Mouse (Mus musculus) retina, postnatal 7 days (tissue): Measurements from ENCODE around the gene Ppp1r37.
"Not testable (repeated sequence)": the region's sequence is repeated elsewhere in the genome, so short reads cannot be mapped to it uniquely, and the experiment has no call there.

ENCODE experiments used
- DNase-seq: peaks from one replicate; pipeline ENCODE4 v3.0.0-alpha.2; 2012; ENCODE audit warnings: low read depth, low spot score

The Ppp1r37 gene

DNA sequence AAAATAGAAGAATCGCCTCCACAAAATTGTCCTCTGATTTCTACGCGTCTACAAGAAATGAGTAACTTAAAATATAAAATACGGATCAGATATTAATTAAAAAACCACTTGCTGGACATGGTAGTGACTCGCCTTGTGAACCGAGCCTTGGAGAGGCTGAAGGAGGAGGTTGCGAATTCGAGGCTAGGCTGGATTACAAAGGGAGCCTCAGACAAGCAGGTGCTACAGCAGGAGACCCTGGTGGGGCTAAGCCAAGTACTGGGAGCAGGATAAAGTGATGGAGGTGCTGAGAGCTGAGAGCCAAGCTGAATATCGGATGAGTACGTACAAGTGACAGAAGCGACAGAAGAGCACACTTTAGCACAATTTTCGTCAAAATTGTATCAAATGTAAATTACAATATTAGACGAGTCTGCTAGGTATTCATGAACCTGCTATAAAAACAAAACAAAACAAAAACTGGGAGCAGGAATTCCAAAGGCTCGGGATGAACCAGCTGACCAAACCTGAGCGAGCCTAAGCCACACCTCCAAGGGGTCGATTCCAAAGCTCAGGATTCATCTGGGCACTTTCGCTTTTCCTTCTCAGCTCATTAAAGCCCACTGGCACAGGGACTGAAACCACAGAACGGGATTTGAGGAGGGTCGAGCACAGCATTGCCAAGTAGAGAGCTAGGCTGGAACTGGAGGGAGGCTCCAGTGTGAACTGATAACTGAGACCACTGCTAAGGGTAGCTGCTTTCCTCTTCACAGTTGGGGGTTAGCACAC, at the start of gene Ppp1r37:
Gene Ppp1r37, minus strand, starts transcription at position 434 of the 768 bp plus-strand sequence.
- DNase-seq: peak; percentile 41

- no peak for DNase-seq
Observed at GRCm38 (mm10) chr7:19610969-19611368, 48.1 kb upstream of the Ppp1r37 start.

GRCm38 (mm10) chr7:19609641-19610332, 46.9 kb upstream of the Ppp1r37 start:
- no peak for DNase-seq

DNA sequence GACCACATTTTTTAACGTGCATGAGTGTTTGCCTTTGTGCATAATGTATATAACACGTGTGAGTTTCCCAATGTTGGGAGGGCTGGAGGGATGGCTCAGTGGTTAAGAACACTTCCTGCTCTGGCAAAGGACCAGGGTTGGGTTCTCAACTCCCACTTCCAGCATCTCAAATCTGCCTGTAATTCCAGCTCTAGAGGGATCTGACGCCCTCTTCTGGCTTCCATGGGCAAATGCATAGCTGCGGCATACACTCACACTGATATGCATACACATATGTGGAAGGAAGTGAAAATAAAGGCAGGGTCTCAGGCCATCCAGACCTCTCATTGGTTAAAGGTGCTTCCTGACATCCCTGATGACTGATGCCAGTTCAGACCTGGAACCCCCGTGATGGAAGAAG, 44.4 kb upstream of the Ppp1r37 start:
- DNase-seq: no peak

DNA sequence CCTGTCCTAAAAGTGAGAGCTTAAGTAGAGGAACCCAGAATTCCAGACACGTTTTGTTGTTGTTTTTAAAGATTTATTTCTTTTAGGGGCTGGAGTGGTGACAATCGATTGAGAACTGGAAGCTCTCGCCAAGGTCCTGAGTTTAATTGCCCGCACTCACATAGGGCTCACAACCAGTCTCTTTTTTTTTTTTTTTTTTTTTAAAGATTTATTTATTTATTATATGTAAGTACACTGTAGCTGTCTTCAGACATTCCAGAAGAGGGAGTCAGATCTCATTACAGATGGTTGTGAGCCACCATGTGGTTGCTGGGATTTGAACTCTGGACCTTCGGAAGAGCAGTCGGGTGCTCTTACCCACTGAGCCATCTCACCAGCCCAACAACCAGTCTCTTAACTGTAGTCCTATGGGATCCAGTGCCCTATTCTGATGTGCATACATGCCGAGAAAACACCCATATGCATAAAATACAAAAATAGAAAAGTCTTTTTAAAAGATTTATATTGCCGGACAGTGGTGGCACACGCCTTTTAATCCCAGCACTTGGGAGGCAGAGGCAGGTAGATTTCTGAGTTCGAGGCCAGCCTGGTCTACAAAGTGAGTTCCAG, 41.8 kb upstream of the Ppp1r37 start:
- DNase-seq: not testable (repeated sequence)

DNA sequence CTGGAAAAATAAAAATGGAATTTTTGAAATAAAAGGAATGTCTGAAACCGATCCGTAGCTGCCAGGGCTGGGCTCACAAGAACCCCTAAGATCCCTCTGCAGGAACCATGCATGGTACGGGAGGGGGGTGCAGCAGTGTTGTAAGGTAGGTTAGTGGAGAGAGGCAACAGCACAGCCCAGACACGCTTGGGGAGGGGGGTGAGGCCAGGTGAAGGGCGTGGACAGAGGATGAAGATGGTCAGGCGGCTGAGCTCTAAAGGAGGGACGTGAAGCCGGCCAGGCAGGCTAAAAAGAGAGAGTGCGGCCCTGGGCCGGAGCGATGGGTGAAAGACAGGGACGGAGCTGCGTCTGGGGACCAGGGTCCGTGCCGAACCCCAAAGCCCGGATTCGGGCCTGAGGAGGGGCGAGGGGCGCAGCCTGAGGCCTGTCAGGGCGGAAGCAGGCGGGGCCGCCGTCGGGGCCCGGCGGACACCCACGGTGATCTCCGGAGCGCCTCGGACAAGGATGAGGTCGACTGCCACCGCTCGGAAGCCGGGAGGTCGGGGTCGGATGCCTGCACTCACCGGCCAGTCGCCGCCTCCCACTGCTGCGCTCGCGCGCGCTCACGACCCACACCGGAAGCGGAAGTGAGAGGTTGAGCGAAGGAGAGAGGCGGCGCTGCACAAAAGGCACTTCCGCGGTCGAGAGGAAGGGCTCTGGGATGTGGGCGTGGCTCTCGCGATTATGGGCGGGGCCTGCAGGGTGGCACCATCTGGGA, 41.2 kb upstream of the Ppp1r37 start, which contains the start of gene Clasrp:
Gene Clasrp, minus strand, starts transcription at position 638 of the 757 bp plus-strand sequence.
- DNase-seq: peak; percentile 87

DNA sequence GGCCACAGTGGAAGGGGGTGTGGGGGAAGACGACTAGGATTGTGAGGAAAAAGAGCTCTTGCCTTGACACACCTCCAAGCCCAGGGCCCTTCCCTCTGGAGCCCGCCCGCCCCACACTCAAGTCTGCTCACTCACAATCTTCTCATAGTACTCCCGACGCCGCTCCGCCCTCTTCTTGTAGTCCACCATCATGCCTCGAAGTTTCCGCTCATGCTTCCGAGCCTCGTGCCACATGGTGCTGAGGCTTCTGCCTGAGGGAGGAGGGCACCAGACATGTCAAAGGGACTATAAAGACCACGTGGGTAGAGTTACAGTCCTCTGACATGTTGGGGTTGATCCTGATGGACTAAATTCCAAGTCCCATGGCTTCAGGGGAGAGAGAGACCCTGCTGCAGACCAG, 40.2 kb upstream of the Ppp1r37 start:
- DNase-seq: no peak

DNA sequence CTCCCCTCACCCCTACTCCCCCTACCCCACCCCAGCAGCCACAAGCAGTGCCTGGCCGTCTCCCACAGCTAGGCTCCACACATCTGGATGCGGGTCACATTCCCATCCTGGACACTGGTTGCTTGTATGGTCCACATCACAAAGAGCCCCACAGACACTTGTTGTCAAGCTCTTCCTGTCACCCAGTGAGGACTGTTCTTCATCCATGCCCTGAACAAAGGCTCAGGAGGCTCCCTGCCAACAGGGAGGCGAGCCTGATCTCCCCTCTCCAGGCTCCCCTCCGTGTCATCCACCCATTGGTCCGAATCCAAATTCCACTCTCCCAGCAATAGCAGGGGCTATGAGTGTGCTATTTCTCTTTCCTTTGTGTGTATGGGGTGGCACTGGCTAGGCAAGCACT, 37.7 kb upstream of the Ppp1r37 start:
- no peak for DNase-seq

- no peak for DNase-seq
Observed at GRCm38 (mm10) chr7:19593061-19593730, 30.3 kb upstream of the Ppp1r37 start.

- DNase-seq: peak; percentile 83
Observed at GRCm38 (mm10) chr7:19589917-19590316, 27.0 kb upstream of the Ppp1r37 start.

- no peak for DNase-seq
Observed at GRCm38 (mm10) chr7:19589207-19589606, 26.3 kb upstream of the Ppp1r37 start.

- no peak for DNase-seq
Observed at GRCm38 (mm10) chr7:19586269-19586668, 23.4 kb upstream of the Ppp1r37 start.

- DNase-seq: no peak
Observed at GRCm38 (mm10) chr7:19580634-19581033, 17.8 kb upstream of the Ppp1r37 start.

DNA sequence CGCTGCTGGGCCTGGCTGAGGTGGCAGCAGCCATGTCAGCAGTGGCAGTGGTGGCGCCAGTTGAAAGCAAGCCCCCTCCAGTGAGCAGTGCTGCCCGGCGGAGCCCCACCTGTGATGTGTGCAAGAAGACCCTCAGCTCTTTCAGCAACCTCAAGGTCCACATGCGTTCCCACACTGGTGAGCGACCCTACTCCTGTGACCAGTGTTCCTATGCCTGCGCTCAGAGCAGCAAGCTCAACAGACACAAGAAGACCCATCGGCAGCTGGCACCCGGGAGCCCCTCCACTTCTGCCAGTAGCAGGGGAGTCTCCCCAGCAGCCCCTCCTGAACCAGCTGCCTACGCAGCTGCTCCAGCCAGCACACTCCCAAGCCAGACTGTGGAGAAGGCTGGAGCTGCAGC, 16.9 kb upstream of the Ppp1r37 start:
- no peak for DNase-seq

DNA sequence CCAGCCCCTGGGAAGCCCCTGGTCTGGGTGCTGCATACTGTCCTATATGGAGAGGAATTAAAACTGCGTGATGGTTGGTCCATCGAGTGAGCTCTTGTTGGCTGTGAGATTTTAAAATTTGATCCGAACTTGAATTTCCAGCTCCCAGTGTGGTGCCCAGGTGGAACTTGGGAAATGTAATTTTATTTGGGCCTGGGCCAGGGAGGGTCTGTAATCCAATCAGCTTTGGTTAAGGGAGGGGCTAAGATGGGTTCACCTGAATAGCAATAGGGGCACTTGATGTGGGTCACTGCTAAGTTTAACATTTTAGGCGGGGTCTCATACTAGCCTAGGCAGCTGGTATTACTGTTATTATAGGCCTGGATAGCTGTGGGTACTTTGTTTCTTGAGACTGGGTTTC, 15.6 kb upstream of the Ppp1r37 start:
- DNase-seq: no peak

- no peak for DNase-seq
Observed at GRCm38 (mm10) chr7:19577877-19578414, 15.1 kb upstream of the Ppp1r37 start.

- no peak for DNase-seq
Observed at GRCm38 (mm10) chr7:19577141-19577852, 14.4 kb upstream of the Ppp1r37 start, which contains the start of the genes Zfp296 and Gemin7. Gene Zfp296 (plus strand): TSS chr7:19577287. Gene Gemin7 (minus strand): TSS chr7:19577595.

- DNase-seq: no peak
Observed at GRCm38 (mm10) chr7:19575559-19575958, 12.7 kb upstream of the Ppp1r37 start.

- no peak for DNase-seq
Observed at GRCm38 (mm10) chr7:19573776-19574140, 10.9 kb upstream of the Ppp1r37 start.
